Mouse (Mus musculus): ENCODE measurements around the gene Lrit2.

- TF ChIP-seq CTCF (IDR thresholded peaks at IDR 0.05; ENCODE audit: low read depth) (no peak), EP300 (IDR thresholded peaks at IDR 0.05; ENCODE audit: low read depth) (no peak)
Observed at GRCm38 (mm10) chr14:37048914-37049410, 18.8 kb upstream of the Lrit2 start, which contains the start of gene Rgr.
